Mouse (Mus musculus) MEL-GATA-1-ER (cell line): ENCODE results near the gene Socs2.

ENCODE experiments used
- DNase-seq: peaks from one replicate; pipeline ENCODE4 v3.0.0-alpha.2; 2012; ENCODE audit warnings: low read depth; ENCODE audit errors: extremely low read depth

Gene Socs2

GRCm38 (mm10) chr10:95416685-95417495 is at the start of gene Socs2:
Gene Socs2 (minus strand): TSS chr10:95417180.
- peak; percentile 81 for DNase-seq

- no peak for DNase-seq
These were observed 48.5 kb upstream of the Socs2 start for GRCm38 (mm10) chr10:95465485-95465896.

- no peak for DNase-seq
These were observed 47.5 kb upstream of the Socs2 start for GRCm38 (mm10) chr10:95464527-95464926.

- DNase-seq = no peak
These were observed 45.3 kb upstream of the Socs2 start for GRCm38 (mm10) chr10:95462231-95462630.

- DNase-seq = no peak
These were observed 44.1 kb upstream of the Socs2 start for GRCm38 (mm10) chr10:95461053-95461553.

- DNase-seq = no peak
These were observed 41.2 kb upstream of the Socs2 start for GRCm38 (mm10) chr10:95458050-95458806.

- no peak for DNase-seq
These were observed 40.5 kb upstream of the Socs2 start for GRCm38 (mm10) chr10:95457367-95458049.

GRCm38 (mm10) chr10:95456103-95456502 is 39.1 kb upstream of the Socs2 start:
- DNase-seq = no peak

GRCm38 (mm10) chr10:95453282-95453681 is 36.3 kb upstream of the Socs2 start:
- no peak for DNase-seq

- no peak for DNase-seq
These were observed 32.1 kb upstream of the Socs2 start for GRCm38 (mm10) chr10:95449033-95449432.

GRCm38 (mm10) chr10:95447954-95448353 is 31.0 kb upstream of the Socs2 start:
- DNase-seq = no peak

- DNase-seq = no peak
These were observed 28.4 kb upstream of the Socs2 start for GRCm38 (mm10) chr10:95445104-95446056.

- DNase-seq = no peak
These were observed 25.4 kb upstream of the Socs2 start for GRCm38 (mm10) chr10:95442334-95442733.

- DNase-seq = no peak
These were observed 23.6 kb upstream of the Socs2 start for GRCm38 (mm10) chr10:95440566-95440965.

- DNase-seq = no peak
These were observed 22.8 kb upstream of the Socs2 start for GRCm38 (mm10) chr10:95439718-95440339.

- DNase-seq = no peak
These were observed 22.0 kb upstream of the Socs2 start for GRCm38 (mm10) chr10:95438941-95439340.

- no peak for DNase-seq
These were observed 13.3 kb upstream of the Socs2 start for GRCm38 (mm10) chr10:95430271-95430670.

- no peak for DNase-seq
These were observed 12.1 kb upstream of the Socs2 start for GRCm38 (mm10) chr10:95429111-95429510.

GRCm38 (mm10) chr10:95426207-95427115 is 9.5 kb upstream of the Socs2 start:
- no peak for DNase-seq
